Mouse (Mus musculus) brain, embryonic 14.5 days (tissue): ENCODE data around the gene Telo2.

Experiments used
- CTCF ChIP-seq: fragments of 200-500 bp; IDR thresholded peaks from 2 replicates; pipeline ENCODE4 v1.5.1; 2012; ENCODE audit warnings: inconsistent platforms, mild to moderate bottlenecking, moderate library complexity, borderline replicate concordance; ENCODE audit not compliant: insufficient read depth, insufficient read length; ENCODE audit errors: extremely low read depth
- POLR2A ChIP-seq: fragments of 200-500 bp; IDR thresholded peaks from 2 replicates; pipeline ENCODE4 v1.6.1; 2012; ENCODE audit warnings: mild to moderate bottlenecking, inconsistent platforms, borderline replicate concordance; ENCODE audit not compliant: poor library complexity, insufficient read depth, insufficient read length, severe bottlenecking; ENCODE audit errors: extremely low read depth

DNA sequence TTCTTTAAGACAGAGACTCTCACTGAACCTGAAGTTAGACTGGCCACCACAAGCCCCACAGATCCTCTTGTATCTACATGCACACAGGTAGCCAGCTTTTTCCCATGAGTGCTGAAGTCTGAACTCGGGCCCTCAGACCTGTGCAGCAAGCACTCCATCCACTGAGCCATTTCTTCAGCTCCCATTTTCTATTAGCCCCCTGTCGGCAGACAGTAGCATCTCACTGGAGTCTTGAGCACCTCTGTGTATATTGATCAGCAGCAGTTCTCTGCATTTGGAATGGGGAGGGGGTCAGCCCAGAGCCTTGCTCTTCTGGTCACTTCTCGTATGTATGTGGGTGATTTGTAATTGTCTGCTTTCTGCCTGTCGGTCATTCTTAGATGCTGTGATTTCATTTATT, 24.2 kb upstream of the Telo2 start:
- TF ChIP-seq CTCF: peak; percentile 41; the same call in 1 of the 2 replicates
- no peak for TF ChIP-seq POLR2A
